Mouse (Mus musculus): ENCODE measurements around the gene Ltbr.

GRCm38 (mm10) chr6:125284250-125284649, 29.4 kb downstream of the Ltbr start:
- TF ChIP-seq CTCF (IDR thresholded peaks at IDR 0.05; ENCODE audit: extremely low read depth, insufficient read depth, low read length) (no peak), POLR2A (IDR thresholded peaks at IDR 0.05; ENCODE audit: extremely low read depth, insufficient read depth, low read length) (no peak)

Measured in cortical plate, adult 2 months (tissue).